Mouse (Mus musculus) natural killer cell, adult 2 months (primary cell): ENCODE results near the gene Tenm4.

Experiments
- DNase-seq, 2 experiments: peaks; one replicate each; pipeline ENCODE4 v3.0.0; 2022; ENCODE audit warnings: low spot score in 2 of 2

Gene Tenm4

DNA sequence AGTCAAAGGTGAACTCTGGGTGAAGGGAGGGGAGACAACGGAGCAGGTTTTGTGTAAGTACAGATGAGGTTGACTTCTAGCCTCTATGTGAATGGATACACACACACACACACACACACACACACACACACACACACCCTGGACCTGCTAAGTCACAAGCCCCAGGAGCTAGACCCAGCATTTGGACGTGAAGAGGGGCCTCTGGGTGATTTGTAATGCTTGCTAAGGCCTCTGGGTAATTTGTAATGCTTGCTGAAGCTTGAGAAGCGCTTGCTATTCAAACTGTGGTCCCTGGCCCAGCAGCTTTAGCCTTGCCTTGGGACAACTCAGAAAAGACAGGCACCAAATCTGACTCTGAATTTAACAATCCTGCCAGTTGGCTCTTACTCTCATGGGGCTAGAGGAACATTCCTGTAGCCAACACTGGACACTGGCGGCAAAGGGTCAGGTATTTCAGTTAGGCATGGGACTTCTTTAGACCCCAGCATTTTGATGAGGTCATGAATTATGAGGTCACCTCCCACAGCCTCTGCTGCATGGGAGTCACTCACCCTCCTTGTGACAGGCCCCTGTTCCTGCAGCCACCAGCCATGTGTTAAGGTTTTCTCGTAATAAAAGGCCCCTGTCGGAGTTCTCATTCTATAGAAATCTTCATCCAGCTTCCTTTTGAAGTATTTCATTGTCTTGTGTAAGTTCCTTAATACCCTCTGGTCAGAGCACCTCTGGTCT lies 237.3 kb downstream of the Tenm4 start:
- DNase-seq: no peak

GRCm38 (mm10) chr7:96409323-96409880 lies 238.4 kb downstream of the Tenm4 start:
- DNase-seq: no peak

DNA sequence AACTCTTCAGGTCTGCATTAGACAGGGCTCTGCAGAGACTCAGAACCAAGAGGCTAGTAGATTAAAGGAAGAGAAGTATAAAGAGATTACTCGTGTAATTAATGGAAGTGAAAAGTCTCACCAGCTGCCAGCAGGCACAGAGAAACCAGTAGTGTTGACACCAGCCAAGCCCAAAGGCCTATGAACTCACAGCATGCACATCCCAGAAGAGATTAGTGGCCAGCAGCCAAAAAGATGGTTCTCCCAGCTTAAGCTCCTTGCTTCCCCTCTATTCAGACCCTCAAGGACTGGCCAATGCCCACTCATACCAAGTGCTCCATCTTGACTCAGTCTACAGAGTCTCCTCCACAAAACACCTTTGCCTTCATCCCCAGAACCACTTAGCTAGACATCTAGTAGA lies 242.8 kb downstream of the Tenm4 start:
- no peak for DNase-seq

DNA sequence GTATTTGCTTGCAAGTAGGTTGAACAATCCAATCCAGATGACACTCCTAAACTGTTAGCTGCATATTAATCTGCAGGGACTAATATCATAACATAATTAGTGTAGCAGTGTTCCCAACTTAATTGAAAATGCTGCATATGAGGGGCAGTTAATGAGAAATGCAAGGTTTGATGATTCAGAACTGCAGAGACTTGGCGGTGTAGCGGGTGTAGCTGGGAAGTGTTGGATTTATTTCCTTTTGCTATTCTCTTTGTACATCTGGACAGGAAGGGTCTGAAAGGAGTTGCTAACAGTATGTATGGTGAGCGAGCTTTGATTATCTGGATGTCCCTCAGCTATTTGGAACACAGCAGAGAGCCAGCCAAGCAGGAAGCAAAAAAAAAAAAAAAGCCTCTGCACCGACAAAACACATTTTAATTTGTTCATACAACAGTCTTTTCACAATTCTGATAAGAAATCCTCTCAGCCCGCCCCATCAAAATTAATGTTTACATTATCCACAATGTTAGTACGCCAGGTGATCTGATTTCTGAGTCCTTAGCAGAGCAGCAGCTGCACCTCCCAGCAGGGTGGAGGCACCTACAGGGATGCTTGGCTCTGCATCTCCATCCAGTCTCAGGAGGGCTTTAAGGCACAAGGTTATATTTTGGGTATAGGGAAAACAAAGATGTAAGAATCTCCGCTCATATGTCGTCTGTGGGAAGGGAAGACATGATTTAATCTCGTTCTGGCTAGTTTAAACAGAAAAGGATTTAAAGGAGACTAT lies 243.4 kb downstream of the Tenm4 start:
- DNase-seq: no peak

GRCm38 (mm10) chr7:96417251-96418004 lies 246.4 kb downstream of the Tenm4 start:
- no peak for DNase-seq

DNA sequence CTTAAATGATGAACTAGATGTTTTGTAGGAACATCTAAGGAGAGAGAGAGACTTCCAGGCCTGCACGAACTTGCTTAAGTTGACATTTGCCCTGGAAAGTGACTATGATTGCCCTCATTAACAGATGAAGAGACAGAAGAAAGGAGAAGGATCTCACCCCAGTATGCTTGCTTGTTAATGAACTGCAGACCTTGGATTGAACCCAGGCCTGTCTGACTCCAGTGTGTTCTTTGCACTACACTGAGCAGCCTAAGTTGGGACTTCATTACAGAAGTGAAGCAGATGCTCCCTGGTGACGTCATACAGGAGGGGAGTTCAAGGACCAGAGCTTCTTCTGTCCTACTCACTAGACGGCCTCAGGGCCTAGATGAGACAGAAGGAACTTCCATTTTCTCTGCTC lies 247.1 kb downstream of the Tenm4 start:
- no peak for DNase-seq

GRCm38 (mm10) chr7:96420045-96420444 lies 249.0 kb downstream of the Tenm4 start:
- DNase-seq: no peak

DNA sequence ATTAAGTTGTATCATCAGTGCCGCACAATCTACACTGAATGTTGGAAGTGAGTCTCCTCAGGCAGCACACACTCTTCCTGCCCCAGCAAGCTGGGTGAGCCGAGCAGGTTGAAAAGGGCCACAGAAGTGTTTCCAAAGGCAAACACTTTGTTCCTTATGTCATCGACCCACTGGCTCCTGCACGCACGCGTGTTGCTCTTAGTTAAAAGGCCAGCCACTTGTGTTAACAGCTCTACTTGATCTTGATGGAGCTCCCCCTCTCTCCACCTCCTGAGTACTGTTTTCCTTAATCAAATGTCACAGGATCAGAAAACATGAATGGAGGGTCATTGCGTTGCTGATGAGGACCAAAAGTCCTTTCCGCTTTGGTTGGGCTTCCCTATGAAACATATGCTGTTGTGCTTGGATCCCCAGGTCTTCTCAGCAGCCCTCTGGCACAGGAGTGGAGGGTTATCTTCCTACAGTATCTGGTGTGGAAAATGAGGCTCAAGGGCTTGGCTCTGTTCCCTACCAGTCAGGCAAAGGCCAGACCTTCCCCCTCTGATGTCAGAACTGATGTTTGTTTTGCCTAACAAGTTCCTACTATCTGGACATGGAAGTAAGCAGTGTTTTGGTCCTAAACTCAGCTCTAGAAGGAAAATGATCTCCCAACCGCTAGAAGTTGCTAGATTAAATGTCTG lies 250.0 kb downstream of the Tenm4 start:
- DNase-seq: no peak

- DNase-seq: no peak
Observed at GRCm38 (mm10) chr7:96426954-96427353, 255.9 kb downstream of the Tenm4 start.

DNA sequence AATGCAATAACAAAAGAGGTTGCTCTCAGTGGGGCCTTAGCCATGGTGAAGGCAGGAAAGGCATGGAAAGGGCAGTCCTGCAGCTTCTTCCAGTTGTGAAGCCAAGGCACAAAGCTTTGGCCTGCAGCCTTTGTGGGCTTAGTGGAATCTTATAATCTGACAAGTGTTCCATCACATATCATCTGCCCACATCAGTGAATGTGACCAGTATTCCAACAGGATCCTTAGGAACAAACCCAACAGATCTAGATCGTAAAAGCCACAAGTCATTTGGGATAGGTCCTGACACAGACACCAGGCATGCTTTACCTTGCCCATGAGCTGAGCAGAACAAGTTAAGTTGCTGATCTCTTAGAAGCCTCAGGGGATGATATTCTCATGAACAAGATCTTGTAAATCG lies 262.3 kb downstream of the Tenm4 start:
- DNase-seq: no peak

DNA sequence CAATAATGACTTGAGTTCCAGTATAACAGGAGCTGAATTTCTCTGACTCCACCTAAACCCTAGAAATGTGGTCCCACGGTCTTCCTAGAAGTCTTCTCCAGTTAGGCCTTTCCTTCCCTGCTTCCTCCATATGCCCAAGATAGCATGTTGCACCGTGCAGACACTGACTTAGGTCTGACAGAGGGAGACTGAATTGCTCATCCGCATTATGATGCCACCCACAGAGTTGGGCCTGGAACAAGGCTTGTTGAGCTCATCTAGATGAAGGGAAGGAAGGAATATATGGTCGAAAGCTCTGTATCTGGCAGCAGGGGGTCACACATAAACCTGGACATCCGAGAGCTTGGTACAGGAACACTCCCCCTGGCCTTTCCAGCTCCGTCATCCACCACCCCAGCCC lies 267.3 kb downstream of the Tenm4 start:
- DNase-seq: no peak

DNA sequence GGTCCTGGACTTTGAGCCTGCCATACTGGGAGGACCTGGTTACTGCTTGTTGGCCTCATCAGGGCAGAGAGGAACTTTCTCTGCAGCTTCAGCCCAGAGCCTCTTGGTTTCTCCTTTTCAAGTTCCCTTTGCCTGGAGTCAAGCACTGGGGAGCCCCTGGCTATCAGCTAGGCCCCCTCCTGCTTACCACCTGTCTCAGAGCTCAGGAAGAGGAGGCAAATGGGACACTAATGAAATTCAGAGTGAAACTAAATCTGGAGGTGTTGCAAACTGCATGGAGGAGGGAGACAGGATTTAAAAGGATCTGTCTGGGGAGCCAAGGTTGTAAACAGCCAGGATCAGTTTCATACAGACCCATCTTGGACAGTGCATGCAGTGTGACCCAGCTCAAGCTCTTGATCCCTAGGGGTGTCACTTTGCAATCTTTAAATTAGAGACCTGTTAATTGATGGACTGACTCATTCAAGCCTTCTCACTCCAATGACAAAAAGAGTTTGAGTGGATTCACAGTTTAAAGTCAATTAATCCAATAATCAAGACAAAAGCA lies 269.2 kb downstream of the Tenm4 start:
- DNase-seq: no peak

GRCm38 (mm10) chr7:96445771-96446170 lies 274.7 kb downstream of the Tenm4 start:
- no peak for DNase-seq

DNA sequence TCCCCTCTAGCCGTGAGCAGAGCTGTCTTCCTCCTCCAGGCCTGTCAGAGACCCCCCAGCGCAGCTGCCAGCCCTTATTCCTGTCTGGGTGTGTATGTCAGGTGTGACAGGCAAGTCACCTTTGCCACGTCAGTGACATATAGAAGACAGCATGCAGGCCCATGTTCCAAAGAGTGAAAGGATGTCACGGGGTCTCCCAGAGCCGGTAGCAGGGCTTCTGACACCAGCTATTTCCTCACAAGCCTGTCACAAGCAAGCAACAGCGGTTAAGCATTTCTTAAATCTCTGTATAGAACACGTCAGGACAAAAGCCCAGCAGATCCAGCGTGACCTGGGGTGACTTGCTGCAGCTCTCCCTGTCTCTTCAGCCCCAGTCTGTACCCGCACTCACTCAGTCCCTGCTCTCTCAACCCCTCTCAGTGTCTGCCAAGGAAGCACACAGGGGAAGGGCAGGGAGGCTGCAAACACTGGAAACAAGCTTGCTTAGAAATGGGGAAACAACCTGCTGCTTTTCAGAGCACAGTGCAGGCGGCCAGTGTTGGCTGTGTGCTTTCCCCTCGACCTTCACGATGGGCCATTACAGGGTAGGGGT lies 276.9 kb downstream of the Tenm4 start:
- no peak for DNase-seq

- DNase-seq: no peak
Observed at GRCm38 (mm10) chr7:96455957-96456356, 284.9 kb downstream of the Tenm4 start.

DNA sequence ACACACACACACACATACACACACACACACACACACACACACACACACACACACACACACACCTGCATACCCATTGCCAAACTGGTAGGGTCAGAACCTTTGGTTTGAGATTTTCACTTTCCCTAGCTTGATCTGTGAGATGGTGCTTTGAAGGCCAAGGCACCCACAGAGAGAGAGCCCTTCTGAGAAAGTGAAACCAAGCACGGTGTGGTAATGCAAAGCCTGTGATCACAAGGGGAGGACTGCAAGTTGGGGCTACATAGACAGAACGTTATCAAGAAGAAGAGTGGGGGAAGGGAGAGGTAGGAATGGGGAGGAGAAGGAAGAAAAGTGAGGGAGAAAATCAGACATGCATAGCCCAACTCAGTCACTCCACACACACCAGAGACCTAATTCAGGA lies 285.6 kb downstream of the Tenm4 start:
- DNase-seq: no peak

DNA sequence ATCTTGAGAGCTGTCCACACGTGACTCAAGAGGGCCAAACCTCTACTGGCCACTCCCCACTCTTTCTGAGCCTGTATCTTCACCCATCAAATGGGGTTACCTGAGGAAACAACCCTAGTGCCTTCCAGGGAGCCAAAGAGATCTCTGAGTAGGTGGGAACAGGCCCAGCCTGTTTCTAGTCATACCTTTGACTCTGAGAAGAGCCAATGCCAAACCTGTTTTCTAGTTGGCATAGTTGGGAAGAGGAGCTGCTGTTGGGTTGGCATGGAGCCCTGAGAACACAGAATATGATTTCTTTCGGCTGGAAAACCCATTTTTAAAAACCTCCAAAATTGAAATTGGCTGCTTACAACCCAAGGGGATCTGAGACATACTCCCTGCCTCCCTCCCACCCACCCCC lies 286.8 kb downstream of the Tenm4 start:
- DNase-seq: no peak

DNA sequence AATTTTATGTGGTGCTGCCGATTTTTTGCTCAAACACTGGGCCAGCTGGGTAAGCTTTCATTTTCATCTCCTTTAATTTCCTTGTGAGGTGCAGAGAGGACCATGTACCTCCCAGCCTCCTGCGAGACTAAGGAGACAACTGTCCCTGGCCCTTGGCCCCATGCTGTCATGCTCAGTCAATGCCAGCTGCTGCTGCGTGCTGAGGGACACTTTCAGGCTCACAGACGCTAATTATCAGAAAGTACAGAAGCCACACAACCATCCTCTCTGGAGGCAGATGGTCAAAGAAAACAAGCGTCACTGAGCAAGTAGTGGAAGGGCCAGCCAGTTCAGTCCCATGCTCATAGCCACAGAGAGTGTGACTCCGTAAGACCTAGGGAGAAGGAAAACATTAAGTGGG lies 287.9 kb downstream of the Tenm4 start:
- no peak for DNase-seq

DNA sequence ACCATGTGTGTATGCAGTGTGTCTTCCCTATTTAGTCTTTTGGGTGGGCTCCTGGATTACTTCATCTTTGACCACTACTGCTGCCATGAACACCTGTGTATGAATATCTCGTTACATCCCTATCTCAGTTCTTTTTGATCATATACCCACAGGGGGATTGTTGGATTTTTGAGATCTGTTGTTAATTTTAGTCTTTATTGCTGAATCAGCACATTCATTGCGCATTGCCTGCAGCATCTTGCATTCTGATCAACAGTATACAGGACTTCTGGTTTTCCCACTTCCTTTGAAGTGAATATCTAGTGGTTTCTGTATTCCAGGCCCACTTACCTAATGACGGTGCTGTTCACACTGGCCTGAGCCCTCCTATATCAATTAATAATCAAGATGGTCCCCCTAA lies 295.7 kb downstream of the Tenm4 start:
- DNase-seq: no peak

DNA sequence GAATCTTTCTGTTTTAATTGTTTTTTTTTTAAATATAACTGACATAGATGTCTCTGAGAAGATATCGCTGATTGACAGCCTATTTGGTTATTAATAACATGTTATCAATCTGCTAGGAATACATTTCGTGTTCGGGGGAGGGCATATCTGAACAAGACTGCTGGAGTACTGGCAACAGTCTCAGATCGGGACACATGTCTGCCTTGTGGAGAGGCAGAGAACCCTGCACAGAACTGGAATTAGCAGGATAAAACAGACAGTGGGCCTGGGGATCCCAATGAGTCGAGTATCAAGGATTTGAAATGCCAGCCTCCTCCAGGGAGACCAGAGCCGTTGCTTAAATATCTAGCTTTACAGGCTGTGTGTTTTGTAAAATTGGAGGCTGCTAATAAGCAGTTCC lies 299.8 kb downstream of the Tenm4 start:
- no peak for DNase-seq

DNA sequence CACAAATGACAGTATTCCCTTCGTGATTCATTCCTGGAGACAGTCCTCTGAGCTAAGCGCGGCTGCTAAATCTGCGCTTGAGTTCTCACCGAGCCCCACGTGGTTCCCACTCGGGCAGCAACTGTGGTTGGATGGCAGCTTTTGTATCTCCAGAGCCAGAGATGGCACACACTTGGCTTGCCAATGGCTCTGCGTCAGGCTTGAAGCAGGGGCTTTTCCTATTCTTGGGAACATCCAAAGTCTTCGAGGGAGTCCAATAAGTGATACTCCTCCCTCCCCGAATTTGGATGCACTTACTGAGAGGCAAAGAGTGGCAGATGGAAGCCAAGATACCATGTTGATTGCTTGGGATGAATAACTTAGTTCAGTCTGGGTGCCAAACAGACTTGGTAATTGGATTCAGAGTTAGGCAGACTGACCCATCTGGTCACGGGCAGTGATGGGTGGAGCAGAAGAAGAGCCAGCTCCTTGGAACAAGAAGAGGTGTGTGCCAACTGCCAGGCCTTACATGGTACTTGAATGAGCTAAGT lies 303.6 kb downstream of the Tenm4 start:
- DNase-seq: no peak
